In genomic region chr5:30125587-30125986, GRCm38 (mm10) we compare ENCODE assay signal across 8 mouse cellular contexts. TPM values are rescaled to one million over a fixed set of nuclear protein-coding genes. Genes with fewer than 3 reads are reported as not detected.
DNase-seq lines count a peak whose midpoint lies in the region; ATAC-seq and TF ChIP-seq lines count a peak whose summit lies in the region.
"Had no signal": no experiment of that assay in that cellular context is flagged by ENCODE, and none has a peak within 500 bp of the region (broad histone marks: within the 10 kb centered on the region; RNA-seq: fewer than 3 reads in every experiment).

No protein-coding gene starts in this region.

- no peaks in the 10 kb centered on the region for H3K4me1 ChIP-seq in kidney, embryonic 14.5 days (ENCODE audit: control insufficient read depth, insufficient read depth, low read length)
- H3K4me1 ChIP-seq in bone marrow, adult 2 months (ENCODE audit: control insufficient read depth, insufficient read depth, low read length), result no peaks in the 10 kb centered on the region
- H3K4me1 ChIP-seq in liver, postnatal 0 days (ENCODE audit: insufficient read depth), result no peaks in the 10 kb centered on the region

- TF ChIP-seq EP300 in liver, postnatal 0 days (IDR thresholded peaks at IDR 0.05; ENCODE audit: low read depth), result no peak

- no peak for ATAC-seq in kidney, embryonic 14.5 days (ENCODE audit: low FRiP score, low TSS enrichment)
- ATAC-seq in liver, postnatal 0 days, result peak; percentile 50

- WGBS in kidney, embryonic 14.5 days, result 56% methylated on average over 5 of the region's 5 CpGs
- WGBS in bone marrow, adult 2 months, result 58% methylated on average over 5 of the region's 5 CpGs
- 51% methylated on average over 5 of the region's 5 CpGs for WGBS in liver, postnatal 0 days (ENCODE audit: insufficient replicate concordance)

- TF ChIP-seq CTCF in bone marrow, adult 2 months (IDR thresholded peaks at IDR 0.05; ENCODE audit: control insufficient read depth, insufficient read depth, low read length), result peak; percentile 72
- TF ChIP-seq CTCF in liver, postnatal 0 days (IDR thresholded peaks at IDR 0.05; ENCODE audit: low read depth), result peak; percentile 83

- no peak overlapping the region for H3K4me2 ChIP-seq in kidney, embryonic 14.5 days (replicated peaks; ENCODE audit: low read depth, low read length)
- H3K4me2 ChIP-seq in liver, postnatal 0 days (ENCODE audit: low read depth, low read length), result no peak overlapping the region

- H3K36me3 ChIP-seq in kidney, embryonic 14.5 days (ENCODE audit: control insufficient read depth, insufficient read depth, low read length), result peaks cover 95% of the 10 kb centered on the region
- peaks cover 91% of the 10 kb centered on the region for H3K36me3 ChIP-seq in liver, postnatal 0 days (replicated peaks; ENCODE audit: insufficient read depth, low read length)

- no peak overlapping the region for H3K9ac ChIP-seq in kidney, embryonic 14.5 days (ENCODE audit: low read depth, low read length)
- H3K9ac ChIP-seq in liver, postnatal 0 days (replicated peaks), result no peak overlapping the region

- no peak overlapping the region for H3K4me3 ChIP-seq in kidney, embryonic 14.5 days (ENCODE audit: low read length)
- no peak overlapping the region for H3K4me3 ChIP-seq in bone marrow, adult 2 months (replicated peaks; ENCODE audit: control insufficient read depth, low read depth, low read length)
- no peak overlapping the region for H3K4me3 ChIP-seq in liver, postnatal 0 days (ENCODE audit: low read depth, low read length)

- no peaks in the 10 kb centered on the region for H3K27me3 ChIP-seq in kidney, embryonic 14.5 days (ENCODE audit: control insufficient read depth, insufficient read depth, low read length)
- H3K27me3 ChIP-seq in liver, postnatal 0 days (ENCODE audit: insufficient read depth, low read length), result no peaks in the 10 kb centered on the region

- DNase-seq in kidney, postnatal 14 days, result peak; percentile 33
- DNase-seq in ES-CJ7 (ENCODE audit: low read depth, low spot score), result peak; percentile 72
- no peak for DNase-seq in liver, postnatal 0 days
- no peak for DNase-seq in urinary bladder, postnatal 10 days (ENCODE audit: low spot score)
- no peak for DNase-seq in layer of hippocampus, postnatal 25 days (ENCODE audit: extremely low spot score in 1 of 2, low spot score in 1 of 2)

- no peak for TF ChIP-seq POLR2A in bone marrow, adult 2 months (IDR thresholded peaks at IDR 0.05; ENCODE audit: borderline replicate concordance, control insufficient read depth, low read depth, low read length)

- H3K27ac ChIP-seq in kidney, embryonic 14.5 days (ENCODE audit: low read depth, low read length), result no peak overlapping the region
- H3K27ac ChIP-seq in bone marrow, adult 2 months (ENCODE audit: control insufficient read depth, insufficient read depth, low read depth, low read length, poor library complexity), result no peak overlapping the region
- H3K27ac ChIP-seq in liver, postnatal 0 days (ENCODE audit: low read depth), result no peak overlapping the region

- H3K9me3 ChIP-seq in kidney, embryonic 14.5 days (ENCODE audit: control insufficient read depth, low read length), result no peaks in the 10 kb centered on the region
- H3K9me3 ChIP-seq in liver, postnatal 0 days (ENCODE audit: low read length), result no peaks in the 10 kb centered on the region

RNA-seq across cellular contexts. Expression of gene 3110082J24Rik, which starts 19.7 kb away (rescaled TPM):
- not detected in 2 replicates for polyA plus RNA-seq in kidney, embryonic 14.5 days (2014; fragmentation: Nextera tagmentation; extraction: Ambion mirVana)
- polyA plus RNA-seq in bone marrow, adult 2 months (2011; ENCODE audit: insufficient read depth, insufficient read length, low replicate concordance, missing spikeins), result not detected in 2 replicates
- polyA plus RNA-seq in liver, postnatal 0 days (2015; fragmentation: Nextera tagmentation; extraction: Ambion mirVana), result not detected in 2 replicates
- 1 to 10 TPM; 2.6 to 3.5 TPM for total RNA-seq in layer of hippocampus, postnatal 25 days (2021)
- polyA plus RNA-seq: gonadal fat pad, adult 2 months had no signal

RNA-seq across cellular contexts. Expression of gene Garem2, which starts 20.6 kb away (rescaled TPM):
- 0.61 and 0.80 TPM in 2 replicates for polyA plus RNA-seq in kidney, embryonic 14.5 days (2014; fragmentation: Nextera tagmentation; extraction: Ambion mirVana)
- polyA plus RNA-seq in bone marrow, adult 2 months (2011; ENCODE audit: insufficient read depth, insufficient read length, low replicate concordance, missing spikeins), result not detected in 2 replicates
- polyA plus RNA-seq in liver, postnatal 0 days (2015; fragmentation: Nextera tagmentation; extraction: Ambion mirVana), result 0.02 TPM in 1 of 2 replicates, not detected in the other
- total RNA-seq in layer of hippocampus, postnatal 25 days (2021), result 10 to 100 TPM; 13.1 to 13.6 TPM

RNA-seq across cellular contexts. Expression of gene Hadha, which starts 29.4 kb away (rescaled TPM):
- polyA plus RNA-seq in kidney, embryonic 14.5 days (2014; fragmentation: Nextera tagmentation; extraction: Ambion mirVana), result 93.4 and 119 TPM in 2 replicates
- 25.7 and 51.3 TPM in 2 replicates for polyA plus RNA-seq in bone marrow, adult 2 months (2011; ENCODE audit: insufficient read depth, insufficient read length, low replicate concordance, missing spikeins)
- 224 and 228 TPM in 2 replicates for polyA plus RNA-seq in liver, postnatal 0 days (2015; fragmentation: Nextera tagmentation; extraction: Ambion mirVana)
- total RNA-seq in layer of hippocampus, postnatal 25 days (2021), result 10 to 100 TPM; 69.9 to 73.9 TPM

RNA-seq across cellular contexts. Expression of gene Hadhb, which starts 29.5 kb away (rescaled TPM):
- polyA plus RNA-seq in kidney, embryonic 14.5 days (2014; fragmentation: Nextera tagmentation; extraction: Ambion mirVana), result 129 and 149 TPM in 2 replicates
- polyA plus RNA-seq in bone marrow, adult 2 months (2011; ENCODE audit: insufficient read depth, insufficient read length, low replicate concordance, missing spikeins), result 27.3 and 32.3 TPM in 2 replicates
- 421 and 447 TPM in 2 replicates for polyA plus RNA-seq in liver, postnatal 0 days (2015; fragmentation: Nextera tagmentation; extraction: Ambion mirVana)
- total RNA-seq in layer of hippocampus, postnatal 25 days (2021), result 10 to 100 TPM; 88.1 to 98.2 TPM

RNA-seq across cellular contexts. Expression of gene Tyms, which starts 52.2 kb away (rescaled TPM):
- polyA plus RNA-seq in kidney, embryonic 14.5 days (2014; fragmentation: Nextera tagmentation; extraction: Ambion mirVana), result 328 and 403 TPM in 2 replicates
- 80.0 and 89.6 TPM in 2 replicates for polyA plus RNA-seq in bone marrow, adult 2 months (2011; ENCODE audit: insufficient read depth, insufficient read length, low replicate concordance, missing spikeins)
- 84.6 and 101 TPM in 2 replicates for polyA plus RNA-seq in liver, postnatal 0 days (2015; fragmentation: Nextera tagmentation; extraction: Ambion mirVana)
- total RNA-seq in layer of hippocampus, postnatal 25 days (2021), result 1 to 10 TPM; 6.4 to 6.6 TPM

Comparison
In these comparisons a context has a peak if more than half of its experiments do, and no peak if none do; other contexts are left out.
1. DNase-seq: peak in kidney, postnatal 14 days (single experiment) and ES-CJ7 (single experiment); none in liver, postnatal 0 days (single experiment), urinary bladder, postnatal 10 days (single experiment) and layer of hippocampus, postnatal 25 days (0 of 2).